Mouse (Mus musculus): Measurements from ENCODE around the gene Tprn. TPM values are rescaled to one million over a fixed set of nuclear protein-coding genes. Genes with fewer than 3 reads are reported as not detected.

Tprn gene
- polyA plus RNA-seq, 1 experiment from 2014 or later: 5.3 TPM

GRCm38 (mm10) chr2:25273010-25273409, 10.6 kb downstream of the Tprn start:
- Histone ChIP-seq H3K9ac (replicated peaks) (peak overlapping the region; percentile 89), H3K4me1 (ENCODE audit: insufficient read depth) (peaks cover 22% of the 10 kb centered on the region), H3K4me3 (ENCODE audit: low read depth, low read length) (peak overlapping the region; percentile 87), H3K9me3 (ENCODE audit: low read length) (no peaks in the 10 kb centered on the region), H3K27me3 (ENCODE audit: insufficient read depth, low read length) (no peaks in the 10 kb centered on the region), H3K36me3 (replicated peaks; ENCODE audit: insufficient read depth, low read length) (peaks cover 50% of the 10 kb centered on the region), H3K4me2 (ENCODE audit: low read depth, low read length) (peak overlapping the region; percentile 94), H3K27ac (ENCODE audit: low read depth) (peak overlapping the region; percentile 52; the same call in 1 of the 2 replicates)
- 32% methylated on average over 16 of the region's 16 CpGs for WGBS (ENCODE audit: insufficient replicate concordance)
- ATAC-seq: no peak
- no peak for DNase-seq
- TF ChIP-seq CTCF (IDR thresholded peaks at IDR 0.05; ENCODE audit: low read depth) (no peak), EP300 (IDR thresholded peaks at IDR 0.05; ENCODE audit: low read depth) (no peak)

GRCm38 (mm10) chr2:25278928-25279882, 16.8 kb downstream of the Tprn start:
- Histone ChIP-seq H3K4me2 (ENCODE audit: low read depth, low read length) (no peak overlapping the region), H3K9ac (replicated peaks) (no peak overlapping the region), H3K36me3 (replicated peaks; ENCODE audit: insufficient read depth, low read length) (peaks cover 63% of the 10 kb centered on the region), H3K27ac (ENCODE audit: low read depth) (no peak overlapping the region), H3K9me3 (ENCODE audit: low read length) (no peaks in the 10 kb centered on the region), H3K4me3 (ENCODE audit: low read depth, low read length) (no peak overlapping the region), H3K4me1 (ENCODE audit: insufficient read depth) (no peaks in the 10 kb centered on the region), H3K27me3 (ENCODE audit: insufficient read depth, low read length) (no peaks in the 10 kb centered on the region)
- ATAC-seq: peak; percentile 75
- TF ChIP-seq CTCF (IDR thresholded peaks at IDR 0.05; ENCODE audit: low read depth): peak; percentile 92
- TF ChIP-seq EP300 (IDR thresholded peaks at IDR 0.05; ENCODE audit: low read depth): no peak
- WGBS (ENCODE audit: insufficient replicate concordance): 61% methylated on average over 13 of the region's 13 CpGs
- peak; percentile 90 for DNase-seq

- Histone ChIP-seq H3K9ac (replicated peaks) (no peak overlapping the region), H3K4me3 (ENCODE audit: low read depth, low read length) (no peak overlapping the region), H3K27me3 (ENCODE audit: insufficient read depth, low read length) (peaks cover 25% of the 10 kb centered on the region), H3K9me3 (ENCODE audit: low read length) (no peaks in the 10 kb centered on the region), H3K36me3 (replicated peaks; ENCODE audit: insufficient read depth, low read length) (peaks cover 28% of the 10 kb centered on the region), H3K4me1 (ENCODE audit: insufficient read depth) (peaks cover 4% of the 10 kb centered on the region; the same call in 1 of the 2 replicates), H3K4me2 (ENCODE audit: low read depth, low read length) (no peak overlapping the region), H3K27ac (ENCODE audit: low read depth) (no peak overlapping the region)
- no peak for ATAC-seq
- 81% methylated on average over 2 of the region's 2 CpGs for WGBS (ENCODE audit: insufficient replicate concordance)
- no peak for DNase-seq
- TF ChIP-seq EP300 (IDR thresholded peaks at IDR 0.05; ENCODE audit: low read depth) (no peak), CTCF (IDR thresholded peaks at IDR 0.05; ENCODE audit: low read depth) (no peak)
Observed at GRCm38 (mm10) chr2:25285551-25285950, 23.1 kb downstream of the Tprn start.

- H3K4me1 ChIP-seq (ENCODE audit: insufficient read depth): peaks cover 4% of the 10 kb centered on the region; the same call in 1 of the 2 replicates
- H3K4me2 ChIP-seq (ENCODE audit: low read depth, low read length): no peak overlapping the region
- H3K9me3 ChIP-seq (ENCODE audit: low read length): no peaks in the 10 kb centered on the region
- peaks cover 32% of the 10 kb centered on the region for H3K27me3 ChIP-seq (ENCODE audit: insufficient read depth, low read length)
- DNase-seq (no peak), ATAC-seq (peak; percentile 64)
- H3K36me3 ChIP-seq (replicated peaks; ENCODE audit: insufficient read depth, low read length): peaks cover 21% of the 10 kb centered on the region
- WGBS (ENCODE audit: insufficient replicate concordance): 42% methylated on average over 1 of the region's 1 CpGs
- H3K9ac ChIP-seq (replicated peaks): no peak overlapping the region
- H3K27ac ChIP-seq (ENCODE audit: low read depth): 0 out of 2 replicates have a peak overlapping the region, but pooled peaks have one; percentile 5
- no peak for TF ChIP-seq CTCF (IDR thresholded peaks at IDR 0.05; ENCODE audit: low read depth)
- no peak for TF ChIP-seq EP300 (IDR thresholded peaks at IDR 0.05; ENCODE audit: low read depth)
- no peak overlapping the region for H3K4me3 ChIP-seq (ENCODE audit: low read depth, low read length)
Observed at GRCm38 (mm10) chr2:25286314-25286713, 23.9 kb downstream of the Tprn start.

- no peak overlapping the region for H3K9ac ChIP-seq (replicated peaks)
- peak; percentile 83 for ATAC-seq
- 0 out of 2 replicates have a peak overlapping the region, but pooled peaks have one; percentile 5 for H3K27ac ChIP-seq (ENCODE audit: low read depth)
Observed at GRCm38 (mm10) chr2:25286837-25287636, 24.6 kb downstream of the Tprn start.

More at GRCm38 (mm10) chr2:25286837-25287636, 24.6 kb downstream of the Tprn start:
- DNase-seq: no peak
- H3K4me1 ChIP-seq (ENCODE audit: insufficient read depth): peaks cover 5% of the 10 kb centered on the region
- no peak for TF ChIP-seq EP300 (IDR thresholded peaks at IDR 0.05; ENCODE audit: low read depth)
- TF ChIP-seq CTCF (IDR thresholded peaks at IDR 0.05; ENCODE audit: low read depth): no peak
- H3K36me3 ChIP-seq (replicated peaks; ENCODE audit: insufficient read depth, low read length): peaks cover 19% of the 10 kb centered on the region
- no peak overlapping the region for H3K4me3 ChIP-seq (ENCODE audit: low read depth, low read length)
- H3K27me3 ChIP-seq (ENCODE audit: insufficient read depth, low read length): peaks cover 39% of the 10 kb centered on the region
- WGBS (ENCODE audit: insufficient replicate concordance): 39% methylated on average over 7 of the region's 7 CpGs
- H3K4me2 ChIP-seq (ENCODE audit: low read depth, low read length): no peak overlapping the region
- no peaks in the 10 kb centered on the region for H3K9me3 ChIP-seq (ENCODE audit: low read length)
